Mouse (Mus musculus) urinary bladder, adult 18-20 months (tissue): ENCODE data around the gene Tmem212.
A peak's percentile ranks its signal among the peaks of the same experiment; 100 is the strongest.
"Not testable (repeated sequence)": the region's sequence is repeated elsewhere in the genome, so short reads cannot be mapped to it uniquely, and the experiment has no call there.

Experiments used
- DNase-seq, 2 experiments: peaks; one replicate each; pipeline ENCODE4 v3.0.0; 2022; ENCODE audit warnings: low spot score in 2 of 2, mixed read lengths in 2 of 2

Tmem212 gene

GRCm38 (mm10) chr3:27896318-27896892 is at the start of gene Tmem212:
Gene Tmem212, minus strand, starts transcription at chr3:27896368.
- DNase-seq, result no peak

GRCm38 (mm10) chr3:27945397-27945796 is 49.2 kb upstream of the Tmem212 start:
- DNase-seq, result not testable (repeated sequence)

GRCm38 (mm10) chr3:27942991-27943390 is 46.8 kb upstream of the Tmem212 start:
- DNase-seq, result peak in 1 of 2 experiments; percentile 51

- no peak for DNase-seq
Measured at GRCm38 (mm10) chr3:27941634-27942033, 45.5 kb upstream of the Tmem212 start.

- DNase-seq, result peak; percentile 71 to 82
Measured at GRCm38 (mm10) chr3:27938381-27939323, 42.5 kb upstream of the Tmem212 start, which contains the start of gene Pld1. Gene Pld1, plus strand, starts transcription at chr3:27938695.

- no peak for DNase-seq
Measured at GRCm38 (mm10) chr3:27937144-27938110, 41.3 kb upstream of the Tmem212 start.

GRCm38 (mm10) chr3:27936731-27937130 is 40.6 kb upstream of the Tmem212 start:
- DNase-seq, result no peak

GRCm38 (mm10) chr3:27935644-27936043 is 39.5 kb upstream of the Tmem212 start:
- no peak for DNase-seq

- no peak for DNase-seq
Measured at GRCm38 (mm10) chr3:27932391-27932790, 36.2 kb upstream of the Tmem212 start.

- no peak for DNase-seq
Measured at GRCm38 (mm10) chr3:27929219-27929618, 33.1 kb upstream of the Tmem212 start.

GRCm38 (mm10) chr3:27924037-27924436 is 27.9 kb upstream of the Tmem212 start:
- DNase-seq, result no peak

GRCm38 (mm10) chr3:27921268-27922020 is 25.3 kb upstream of the Tmem212 start:
- DNase-seq, result no peak

- no peak for DNase-seq
Measured at GRCm38 (mm10) chr3:27918656-27919436, 22.7 kb upstream of the Tmem212 start.

- no peak for DNase-seq
Measured at GRCm38 (mm10) chr3:27909016-27909415, 12.8 kb upstream of the Tmem212 start.

- DNase-seq, result no peak
Measured at GRCm38 (mm10) chr3:27908316-27908715, 12.1 kb upstream of the Tmem212 start.

GRCm38 (mm10) chr3:27907301-27907700 is 11.1 kb upstream of the Tmem212 start:
- no peak for DNase-seq

GRCm38 (mm10) chr3:27906647-27907209 is 10.6 kb upstream of the Tmem212 start:
- DNase-seq, result no peak

- DNase-seq, result peak; percentile 13 to 19
Measured at GRCm38 (mm10) chr3:27904659-27905330, 8.6 kb upstream of the Tmem212 start.

GRCm38 (mm10) chr3:27901846-27902245 is 5.7 kb upstream of the Tmem212 start:
- DNase-seq, result no peak
